Mouse (Mus musculus) embryonic facial prominence, embryonic 10.5 days (tissue): ENCODE measurements around the gene Lrrc8e. TPM values are rescaled to one million over a fixed set of nuclear protein-coding genes. Genes with fewer than 3 reads are reported as not detected.
A peak's percentile ranks its signal among the peaks of the same experiment; 100 is the strongest.

Experiments
- DNase-seq: peaks from one replicate; pipeline ENCODE4 v3.0.0-alpha.2; 2017; ENCODE audit warnings: low spot score
- H3K27ac ChIP-seq: fragments of 300-500 bp; sonication (generic); replicated peaks from 2 replicates; pipeline ENCODE4 v1.5.1; 2016; ENCODE audit warnings: mild to moderate bottlenecking
- H3K27me3 ChIP-seq: fragments of 300-500 bp; sonication (generic); replicated peaks from 2 replicates; pipeline ENCODE4 v1.6.1; 2016; ENCODE audit warnings: low read depth, mild to moderate bottlenecking; ENCODE audit not compliant: poor library complexity, severe bottlenecking
- H3K36me3 ChIP-seq: fragments of 300-500 bp; sonication (generic); replicated peaks from 2 replicates; pipeline ENCODE4 v1.6.1; 2016; ENCODE audit warnings: mild to moderate bottlenecking, moderate library complexity
- H3K4me1 ChIP-seq: fragments of 300-500 bp; sonication (generic); 2 replicates; pipeline ENCODE4 v1.6.1; 2016
- H3K4me3 ChIP-seq: fragments of 300-500 bp; sonication (generic); 2 replicates; pipeline ENCODE4 v1.5.1; 2016; ENCODE audit warnings: mild to moderate bottlenecking, moderate library complexity
- H3K9me3 ChIP-seq: fragments of 300-500 bp; sonication (generic); 2 replicates; pipeline ENCODE4 v1.6.1; 2016; ENCODE audit warnings: mild to moderate bottlenecking
- WGBS: fragments of 180-500 bp; shearing (Covaris S2); methylation state at CpG from one replicate; pipeline ENCODE4 v1.1.7; 2016; 5-methylcytosine and 5-hydroxymethylcytosine counted together
- polyA plus RNA-seq: library from polyadenylated mRNA; unstranded; fragments of >200 nt; fragmentation: Nextera tagmentation; extraction: Ambion mirVana; gene quantifications from 2 replicates; pipeline ENCODE4 v1.2.1, GENCODE M21; 2016

Gene Lrrc8e
- polyA plus RNA-seq, 1 experiment from 2014 or later: 0.56 TPM

GRCm38 (mm10) chr8:4230612-4231351 is 4.2 kb downstream of the Lrrc8e start:
- peaks cover 49% of the 10 kb centered on the region for H3K27me3 ChIP-seq
- no peaks in the 10 kb centered on the region for H3K36me3 ChIP-seq
- DNase-seq: no peak
- no peaks in the 10 kb centered on the region for H3K9me3 ChIP-seq
- H3K4me3 ChIP-seq: no peak overlapping the region
- 59% methylated on average over 10 of the region's 10 CpGs for WGBS
- no peak overlapping the region for H3K27ac ChIP-seq
- peaks cover 6% of the 10 kb centered on the region for H3K4me1 ChIP-seq

- Histone ChIP-seq H3K27me3 (peaks cover 14% of the 10 kb centered on the region; the same call in 1 of the 2 replicates), H3K36me3 (peaks cover 29% of the 10 kb centered on the region), H3K27ac (peak overlapping the region; percentile 97), H3K4me3 (peak overlapping the region; percentile 82), H3K9me3 (no peaks in the 10 kb centered on the region), H3K4me1 (peaks cover 23% of the 10 kb centered on the region)
- 22% methylated on average over 15 of the region's 15 CpGs for WGBS
- DNase-seq: no peak
These were observed 11.3 kb downstream of the Lrrc8e start for GRCm38 (mm10) chr8:4237814-4238433.

- Histone ChIP-seq H3K4me1 (peaks cover 23% of the 10 kb centered on the region), H3K9me3 (no peaks in the 10 kb centered on the region), H3K27me3 (peaks cover 14% of the 10 kb centered on the region; the same call in 1 of the 2 replicates), H3K27ac (peak within 1 kb of the TSS; percentile 97), H3K36me3 (peaks cover 36% of the 10 kb centered on the region), H3K4me3 (peak within 1 kb of the TSS; percentile 82)
- WGBS: under 1% methylated on average over 71 of the region's 71 CpGs
- DNase-seq: peak; percentile 100
These were observed 12.0 kb downstream of the Lrrc8e start, which contains the start of the genes Map2k7 and Gm49320 for GRCm38 (mm10) chr8:4238434-4239192. TSS of gene Map2k7 (plus strand) at chr8:4238740. TSS of gene Gm49320 (plus strand) at chr8:4238865.

- peaks cover 43% of the 10 kb centered on the region for H3K36me3 ChIP-seq
- H3K27me3 ChIP-seq: peaks cover 14% of the 10 kb centered on the region; the same call in 1 of the 2 replicates
- H3K9me3 ChIP-seq: no peaks in the 10 kb centered on the region
- WGBS: 15% methylated on average over 19 of the region's 19 CpGs
- no peak for DNase-seq
- H3K4me3 ChIP-seq: peak overlapping the region; percentile 82
- peaks cover 23% of the 10 kb centered on the region for H3K4me1 ChIP-seq
- H3K27ac ChIP-seq: peak overlapping the region; percentile 97
These were observed 12.7 kb downstream of the Lrrc8e start for GRCm38 (mm10) chr8:4239193-4239890.

GRCm38 (mm10) chr8:4245061-4245460 is 18.4 kb downstream of the Lrrc8e start:
- peaks cover 25% of the 10 kb centered on the region for H3K4me1 ChIP-seq
- H3K4me3 ChIP-seq: no peak overlapping the region
- H3K27me3 ChIP-seq: peaks cover 24% of the 10 kb centered on the region
- DNase-seq: no peak
- peaks cover 96% of the 10 kb centered on the region for H3K36me3 ChIP-seq
- WGBS: 95% methylated on average over 5 of the region's 5 CpGs
- no peak overlapping the region for H3K27ac ChIP-seq
- H3K9me3 ChIP-seq: no peaks in the 10 kb centered on the region

GRCm38 (mm10) chr8:4245737-4246136 is 19.1 kb downstream of the Lrrc8e start:
- Histone ChIP-seq H3K36me3 (peaks cover 90% of the 10 kb centered on the region), H3K27me3 (peaks cover 27% of the 10 kb centered on the region), H3K9me3 (no peaks in the 10 kb centered on the region), H3K4me3 (no peak overlapping the region), H3K27ac (no peak overlapping the region), H3K4me1 (peaks cover 25% of the 10 kb centered on the region)
- DNase-seq: no peak
- WGBS: 93% methylated on average over 13 of the region's 13 CpGs

GRCm38 (mm10) chr8:4247241-4247640 is 20.6 kb downstream of the Lrrc8e start:
- Histone ChIP-seq H3K27me3 (peaks cover 27% of the 10 kb centered on the region), H3K36me3 (peaks cover 75% of the 10 kb centered on the region), H3K27ac (no peak overlapping the region), H3K4me1 (peaks cover 27% of the 10 kb centered on the region), H3K4me3 (no peak overlapping the region), H3K9me3 (no peaks in the 10 kb centered on the region)
- DNase-seq: no peak
- 93% methylated on average over 8 of the region's 8 CpGs for WGBS

GRCm38 (mm10) chr8:4247951-4248540 is 21.4 kb downstream of the Lrrc8e start, which contains the start of gene Tgfbr3l:
TSS of gene Tgfbr3l (plus strand) at chr8:4248214.
- H3K4me1 ChIP-seq: peaks cover 34% of the 10 kb centered on the region
- peak within 1 kb of the TSS; percentile 25 for H3K4me3 ChIP-seq
- no peak within 1 kb of the TSS for H3K27ac ChIP-seq
- no peak for DNase-seq
- H3K36me3 ChIP-seq: peaks cover 67% of the 10 kb centered on the region
- WGBS: 78% methylated on average over 15 of the region's 15 CpGs
- H3K9me3 ChIP-seq: no peaks in the 10 kb centered on the region
- H3K27me3 ChIP-seq: peaks cover 27% of the 10 kb centered on the region

- Histone ChIP-seq H3K27ac (peak overlapping the region; percentile 37; the same call in 1 of the 2 replicates), H3K9me3 (no peaks in the 10 kb centered on the region), H3K4me1 (peaks cover 43% of the 10 kb centered on the region), H3K36me3 (peaks cover 56% of the 10 kb centered on the region), H3K4me3 (peak overlapping the region; percentile 25), H3K27me3 (peaks cover 27% of the 10 kb centered on the region)
- DNase-seq: peak; percentile 69
- WGBS: 12% methylated on average over 29 of the region's 29 CpGs
These were observed 22.6 kb downstream of the Lrrc8e start for GRCm38 (mm10) chr8:4249213-4249612.

- Histone ChIP-seq H3K27ac (no peak overlapping the region), H3K4me1 (peaks cover 45% of the 10 kb centered on the region), H3K36me3 (peaks cover 56% of the 10 kb centered on the region), H3K27me3 (peaks cover 27% of the 10 kb centered on the region), H3K4me3 (0 out of 2 replicates have a peak overlapping the region, but pooled peaks have one; percentile 12), H3K9me3 (no peaks in the 10 kb centered on the region)
- WGBS: 29% methylated on average over 26 of the region's 26 CpGs
- DNase-seq: peak; percentile 88
These were observed 23.8 kb downstream of the Lrrc8e start for GRCm38 (mm10) chr8:4250306-4250970.

GRCm38 (mm10) chr8:4252116-4252760 is 25.6 kb downstream of the Lrrc8e start:
- 50% methylated on average over 8 of the region's 8 CpGs for WGBS
- DNase-seq: no peak
- peaks cover 27% of the 10 kb centered on the region for H3K27me3 ChIP-seq
- H3K4me3 ChIP-seq: peak overlapping the region; percentile 86
- H3K9me3 ChIP-seq: no peaks in the 10 kb centered on the region
- peak overlapping the region; percentile 94; the same call in 1 of the 2 replicates for H3K27ac ChIP-seq
- peaks cover 51% of the 10 kb centered on the region for H3K4me1 ChIP-seq
- peaks cover 56% of the 10 kb centered on the region for H3K36me3 ChIP-seq
